Mouse (Mus musculus) MEL (cell line): ENCODE data around the gene Trim13. TPM values are rescaled to one million over a fixed set of nuclear protein-coding genes. Genes with fewer than 3 reads are reported as not detected.

ENCODE experiments used
- DNase-seq: peaks from one replicate; pipeline ENCODE4 v3.0.0; 2011; ENCODE audit warnings: low read depth, low spot score
- H3K27ac ChIP-seq: 2 replicates; pipeline ENCODE4 v1.5.1; 2012; ENCODE audit warnings: low read depth, mild to moderate bottlenecking, control low read depth, low read length, moderate library complexity; ENCODE audit not compliant: control insufficient read depth
- H3K27me3 ChIP-seq, 2 experiments: fragments of 150-350 bp in 1 of 2; sonication (generic) in 1 of 2; 2 replicates each; pipeline ENCODE4 v1.6.1; 2012; ENCODE audit warnings: low read length in 2 of 2, mild to moderate bottlenecking in 2 of 2, improper control_type of control experiment in 1 of 2, moderate library complexity in 1 of 2; ENCODE audit not compliant: insufficient read depth in 2 of 2, control insufficient read depth in 1 of 2
- H3K36me3 ChIP-seq, 2 experiments: 2 replicates each; pipeline ENCODE4 v1.6.1; 2012 to 2014; ENCODE audit warnings: low read length in 2 of 2, improper control_type of control experiment in 1 of 2, inconsistent platforms in 1 of 2, mild to moderate bottlenecking in 1 of 2; ENCODE audit not compliant: insufficient read depth in 2 of 2, control insufficient read depth in 1 of 2
- H3K4me1 ChIP-seq, 2 experiments: fragments of 150-350 bp in 1 of 2; sonication (generic) in 1 of 2; 2 replicates each; pipeline ENCODE4 v1.6.1; 2012; ENCODE audit warnings: low read length in 2 of 2, improper control_type of control experiment in 1 of 2, mild to moderate bottlenecking in 1 of 2; ENCODE audit not compliant: insufficient read depth in 2 of 2, control insufficient read depth in 1 of 2
- H3K4me3 ChIP-seq, 2 experiments: fragments of 150-350 bp in 1 of 2; sonication (generic) in 1 of 2; 2 replicates each; pipeline ENCODE4 v1.5.1; 2012; ENCODE audit warnings: low read depth in 2 of 2, low read length in 2 of 2, mild to moderate bottlenecking in 2 of 2, moderate library complexity in 2 of 2, control low read depth in 1 of 2, improper control_type of control experiment in 1 of 2; ENCODE audit not compliant: control insufficient read depth in 1 of 2, insufficient read depth in 1 of 2
- H3K79me2 ChIP-seq: 2 replicates; pipeline ENCODE4 v1.6.1; 2012; ENCODE audit warnings: mild to moderate bottlenecking, low read length, moderate library complexity; ENCODE audit not compliant: control insufficient read depth, poor library complexity, insufficient read depth
- H3K9ac ChIP-seq: 2 replicates; pipeline ENCODE4 v1.6.1; 2012; ENCODE audit warnings: low read depth, mild to moderate bottlenecking, control low read depth, low read length, moderate library complexity; ENCODE audit not compliant: control insufficient read depth, poor library complexity, severe bottlenecking
- H3K9me3 ChIP-seq: fragments of 150-350 bp; sonication (generic); replicated peaks from 2 replicates; pipeline ENCODE4 v1.6.1; 2012; ENCODE audit warnings: mild to moderate bottlenecking, low read length, improper control_type of control experiment, moderate library complexity; ENCODE audit not compliant: insufficient read depth
- CHD1 ChIP-seq: IDR thresholded peaks from 2 replicates; pipeline ENCODE4 v1.6.1; 2012; ENCODE audit warnings: low read depth, mild to moderate bottlenecking, inconsistent platforms, low read length, improper control_type of control experiment
- CHD2 ChIP-seq: IDR thresholded peaks from 2 replicates; pipeline ENCODE4 v1.6.1; 2011; ENCODE audit warnings: low read length, improper control_type of control experiment
- CTCF ChIP-seq, 3 experiments: IDR thresholded peaks in 2 of 3; conservative IDR thresholded peaks in 1 of 3; 2 replicates each; pipeline ENCODE4 v1.5.1; 2011 to 2012; ENCODE audit warnings: low read length in 3 of 3, low read depth in 2 of 3, mild to moderate bottlenecking in 2 of 3, improper control_type of control experiment in 1 of 3, inconsistent platforms in 1 of 3, mixed read lengths in 1 of 3, moderate library complexity in 1 of 3; ENCODE audit not compliant: control insufficient read depth in 1 of 3, insufficient read depth in 1 of 3, poor library complexity in 1 of 3, severe bottlenecking in 1 of 3
- E2F4 ChIP-seq: IDR thresholded peaks from 2 replicates; pipeline ENCODE4 v1.6.1; 2011; ENCODE audit warnings: low read depth, low read length, improper control_type of control experiment, borderline replicate concordance
- ELF1 ChIP-seq: IDR thresholded peaks from 2 replicates; pipeline ENCODE4 v1.6.1; 2014; ENCODE audit warnings: low read depth, mild to moderate bottlenecking, inconsistent platforms, low read length, improper control_type of control experiment, moderate library complexity
- GATA1 ChIP-seq: IDR thresholded peaks from 2 replicates; pipeline ENCODE4 v1.6.1; 2011; ENCODE audit warnings: low read depth, low read length, improper control_type of control experiment
- HCFC1 ChIP-seq: IDR thresholded peaks from 2 replicates; pipeline ENCODE4 v1.6.1; 2012; ENCODE audit warnings: low read depth, mild to moderate bottlenecking, inconsistent platforms, low read length, improper control_type of control experiment, moderate library complexity
- JUND ChIP-seq: IDR thresholded peaks from 2 replicates; pipeline ENCODE4 v1.6.1; 2011; ENCODE audit warnings: low read depth, mild to moderate bottlenecking, improper control_type of control experiment, low read length
- KAT2A ChIP-seq: conservative IDR thresholded peaks from 2 replicates; pipeline ENCODE4 v1.6.1; 2012; ENCODE audit warnings: low read depth, low read length, improper control_type of control experiment, inconsistent platforms
- MAX ChIP-seq: IDR thresholded peaks from 2 replicates; pipeline ENCODE4 v1.6.1; 2011; ENCODE audit warnings: low read length, improper control_type of control experiment
- MAZ ChIP-seq: IDR thresholded peaks from 2 replicates; pipeline ENCODE4 v1.6.1; 2012; ENCODE audit warnings: low read depth, mild to moderate bottlenecking, inconsistent platforms, low read length, improper control_type of control experiment
- MXI1 ChIP-seq: IDR thresholded peaks from 2 replicates; pipeline ENCODE4 v1.6.1; 2011; ENCODE audit warnings: mild to moderate bottlenecking, low read depth, low read length, improper control_type of control experiment
- MYC ChIP-seq: IDR thresholded peaks from 2 replicates; pipeline ENCODE4 v1.6.1; 2011; ENCODE audit warnings: low read depth, mild to moderate bottlenecking, low read length, improper control_type of control experiment, moderate library complexity
- NRF1 ChIP-seq: IDR thresholded peaks from 2 replicates; pipeline ENCODE4 v1.6.1; 2014; ENCODE audit warnings: low read depth, mild to moderate bottlenecking, inconsistent platforms, low read length, improper control_type of control experiment, moderate library complexity; ENCODE audit not compliant: poor library complexity, insufficient read depth, severe bottlenecking
- RAD21 ChIP-seq: IDR thresholded peaks from 2 replicates; pipeline ENCODE4 v1.6.1; 2011; ENCODE audit warnings: mild to moderate bottlenecking, low read depth, low read length, improper control_type of control experiment
- SMC3 ChIP-seq: IDR thresholded peaks from 2 replicates; pipeline ENCODE4 v1.6.1; 2011; ENCODE audit warnings: low read depth, low read length, improper control_type of control experiment
- TAL1 ChIP-seq: IDR thresholded peaks from 2 replicates; pipeline ENCODE4 v1.6.1; 2012; ENCODE audit warnings: mild to moderate bottlenecking, inconsistent platforms, low read length, moderate library complexity, mixed read lengths
- TBP ChIP-seq: IDR thresholded peaks from 2 replicates; pipeline ENCODE4 v1.8.0; 2011; ENCODE audit warnings: low read depth, low read length, improper control_type of control experiment
- USF2 ChIP-seq, 2 experiments: IDR thresholded peaks; 2 replicates each; pipeline ENCODE4 v1.6.1; 2011 to 2012; ENCODE audit warnings: improper control_type of control experiment in 2 of 2, low read length in 2 of 2, borderline replicate concordance in 1 of 2, inconsistent platforms in 1 of 2, low read depth in 1 of 2, mild to moderate bottlenecking in 1 of 2; ENCODE audit not compliant: insufficient read depth in 1 of 2
- ZC3H11A ChIP-seq: IDR thresholded peaks from 2 replicates; pipeline ENCODE4 v1.6.1; 2012; ENCODE audit warnings: low read depth, mild to moderate bottlenecking, inconsistent platforms, low read length, improper control_type of control experiment
- ZKSCAN1 ChIP-seq: IDR thresholded peaks from 2 replicates; pipeline ENCODE4 v1.6.1; 2012; ENCODE audit warnings: low read depth, mild to moderate bottlenecking, inconsistent platforms, low read length, improper control_type of control experiment, moderate library complexity
- ZMIZ1 ChIP-seq: IDR thresholded peaks from 2 replicates; pipeline ENCODE4 v1.6.1; 2012; ENCODE audit warnings: low read depth, mild to moderate bottlenecking, inconsistent platforms, low read length, improper control_type of control experiment, moderate library complexity
- ZNF384 ChIP-seq: IDR thresholded peaks from 2 replicates; pipeline ENCODE4 v1.6.1; 2012; ENCODE audit warnings: low read depth, mild to moderate bottlenecking, inconsistent platforms, low read length, improper control_type of control experiment
- polyA plus RNA-seq, 2 experiments: library from polyadenylated mRNA; stranded (reverse) in 1 of 2; unstranded in 1 of 2; fragments of >175 nt in 1 of 2; fragments of >200 nt in 1 of 2; gene quantifications; 2 replicates each; pipeline versions ENCODE4 v1.2.1 to v1.2.4; 2012; ENCODE audit warnings: low replicate concordance in 2 of 2, low read depth in 1 of 2; ENCODE audit not compliant: insufficient read length in 2 of 2, insufficient read depth in 1 of 2, missing spikeins in 1 of 2
- total RNA-seq: library from RNA; depleted of rRNA; stranded (reverse); fragments of 300-350 nt; gene quantifications from 2 replicates; pipeline ENCODE4 v1.2.3, GENCODE M21; 2012

Trim13 gene
- total and polyA plus RNA-seq, 3 experiments, result 4.8 to 5.4 TPM; not detected in 1

DNA sequence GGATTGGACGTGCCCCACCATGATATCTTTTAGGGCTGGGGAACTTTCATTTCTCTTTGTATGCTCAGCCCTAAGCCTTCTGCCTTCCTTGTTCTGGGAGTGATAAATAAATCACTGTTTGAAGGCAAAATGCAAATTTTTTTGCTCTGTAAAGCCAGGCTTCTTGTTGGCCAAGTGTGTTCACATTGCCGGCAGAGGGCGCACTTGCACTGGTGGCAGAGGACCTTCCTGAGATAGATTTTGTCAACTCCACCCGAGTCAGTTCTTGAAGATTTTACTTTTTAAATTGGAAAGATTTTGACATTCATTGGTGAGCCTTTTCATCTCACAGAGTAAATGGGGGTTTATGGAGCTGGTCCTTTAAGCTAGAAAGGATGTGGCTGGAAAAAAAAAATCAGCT is 26.7 kb upstream of the Trim13 start:
- H3K27me3 ChIP-seq, result peaks cover 0 to 2% of the 10 kb centered on the region in 2 experiments; a peak in 2 of 4 replicates
- TF ChIP-seq ZMIZ1, result no peak
- TF ChIP-seq MAZ, result no peak
- TF ChIP-seq MAX, result no peak
- no peak for TF ChIP-seq GATA1
- TF ChIP-seq CHD1, result no peak
- no peak for TF ChIP-seq TAL1
- TF ChIP-seq USF2 (IDR thresholded peaks at IDR 0.05; ENCODE audit: borderline replicate concordance in 1 of 2, insufficient read depth in 1 of 2, low read depth in 1 of 2, low read length in 2 of 2), result no peak
- no peak for TF ChIP-seq MYC
- TF ChIP-seq NRF1, result no peak
- TF ChIP-seq SMC3, result peak; percentile 97
- TF ChIP-seq ZNF384, result peak; percentile 53; the same call in 1 of the 2 replicates
- TF ChIP-seq RAD21, result peak; percentile 97
- no peak for TF ChIP-seq E2F4
- TF ChIP-seq MXI1, result no peak
- no peak for TF ChIP-seq JUND
- TF ChIP-seq ZKSCAN1, result no peak
- no peak for TF ChIP-seq HCFC1
- no peak for TF ChIP-seq TBP
- no peak for TF ChIP-seq ELF1
- no peak for TF ChIP-seq CHD2
- TF ChIP-seq KAT2A, result no peak
- TF ChIP-seq ZC3H11A, result peak; percentile 95
- TF ChIP-seq CTCF (IDR thresholded peaks at IDR 0.05 in 2 of 3, conservative IDR thresholded peaks at IDR 0.05 in 1 of 3; ENCODE audit: control insufficient read depth in 1 of 3, insufficient read depth in 1 of 3, low read depth in 2 of 3, low read length in 3 of 3, poor library complexity in 1 of 3, severe bottlenecking in 1 of 3), result peak; percentile 87 to 94 (median 93)
- no peaks in the 10 kb centered on the region for H3K4me1 ChIP-seq
- H3K27ac ChIP-seq, result no peak overlapping the region
- H3K9ac ChIP-seq, result no peak overlapping the region
- no peaks in the 10 kb centered on the region for H3K79me2 ChIP-seq
- H3K9me3 ChIP-seq, result no peaks in the 10 kb centered on the region
- H3K36me3 ChIP-seq, result no peaks in the 10 kb centered on the region
- H3K4me3 ChIP-seq, result no peak overlapping the region
- peak; percentile 85 for DNase-seq

- no peaks in the 10 kb centered on the region for H3K4me1 ChIP-seq
- TF ChIP-seq ELF1 (no peak), GATA1 (no peak), E2F4 (no peak), SMC3 (no peak)
- TF ChIP-seq, all 39 proteins: peak for 0
Measured at GRCm38 (mm10) chr14:61572131-61572530, 25.9 kb upstream of the Trim13 start.

More at GRCm38 (mm10) chr14:61572131-61572530, 25.9 kb upstream of the Trim13 start:
- no peak for DNase-seq
- Histone ChIP-seq H3K27ac (no peak overlapping the region), H3K4me3 (no peak overlapping the region), H3K36me3 (no peaks in the 10 kb centered on the region), H3K9ac (no peak overlapping the region), H3K27me3 (peaks cover 0 to 2% of the 10 kb centered on the region in 2 experiments; a peak in 2 of 4 replicates), H3K9me3 (no peaks in the 10 kb centered on the region), H3K79me2 (no peaks in the 10 kb centered on the region)
